Mouse (Mus musculus): ENCODE data around the gene Ccdc85a.
A peak's percentile ranks its signal among the peaks of the same experiment; 100 is the strongest.

Ccdc85a gene

GRCm38 (mm10) chr11:28583911-28584434 is at the start of gene Ccdc85a:
Gene Ccdc85a, minus strand, starts transcription at chr11:28584324.
- DNase-seq (ENCODE audit: extremely low spot score, low read depth, low spot score), result peak; percentile 12

- DNase-seq (ENCODE audit: extremely low spot score, low read depth, low spot score), result no peak
These were observed 49.5 kb upstream of the Ccdc85a start for GRCm38 (mm10) chr11:28633571-28634125.

- DNase-seq (ENCODE audit: extremely low spot score, low read depth, low spot score), result no peak
These were observed 49.0 kb upstream of the Ccdc85a start for GRCm38 (mm10) chr11:28633093-28633492.

GRCm38 (mm10) chr11:28630771-28631170 is 46.6 kb upstream of the Ccdc85a start:
- DNase-seq (ENCODE audit: extremely low spot score, low read depth, low spot score), result no peak

- no peak for DNase-seq (ENCODE audit: extremely low spot score, low read depth, low spot score)
These were observed 26.8 kb upstream of the Ccdc85a start for GRCm38 (mm10) chr11:28610781-28611491.

GRCm38 (mm10) chr11:28583138-28583910 is 800 bp downstream of the Ccdc85a start:
- DNase-seq (ENCODE audit: extremely low spot score, low read depth, low spot score), result no peak

- DNase-seq (ENCODE audit: extremely low spot score, low read depth, low spot score), result no peak
These were observed 1.9 kb downstream of the Ccdc85a start for GRCm38 (mm10) chr11:28582218-28582617.

GRCm38 (mm10) chr11:28572423-28572822 is 11.7 kb downstream of the Ccdc85a start:
- no peak for DNase-seq (ENCODE audit: extremely low spot score, low read depth, low spot score)

- DNase-seq (ENCODE audit: extremely low spot score, low read depth, low spot score), result no peak
These were observed 27.7 kb downstream of the Ccdc85a start for GRCm38 (mm10) chr11:28556420-28556819.

GRCm38 (mm10) chr11:28543429-28543828 is 40.7 kb downstream of the Ccdc85a start:
- DNase-seq (ENCODE audit: extremely low spot score, low read depth, low spot score), result no peak

GRCm38 (mm10) chr11:28541307-28541706 is 42.8 kb downstream of the Ccdc85a start:
- DNase-seq (ENCODE audit: extremely low spot score, low read depth, low spot score), result no peak

- no peak for DNase-seq (ENCODE audit: extremely low spot score, low read depth, low spot score)
These were observed 50.8 kb downstream of the Ccdc85a start for GRCm38 (mm10) chr11:28533286-28533685.

GRCm38 (mm10) chr11:28501190-28501589 is 82.9 kb downstream of the Ccdc85a start:
- DNase-seq (ENCODE audit: extremely low spot score, low read depth, low spot score), result no peak

- no peak for DNase-seq (ENCODE audit: extremely low spot score, low read depth, low spot score)
These were observed 87.1 kb downstream of the Ccdc85a start for GRCm38 (mm10) chr11:28497034-28497433.

- no peak for DNase-seq (ENCODE audit: extremely low spot score, low read depth, low spot score)
These were observed 90.8 kb downstream of the Ccdc85a start for GRCm38 (mm10) chr11:28493362-28493761.

- DNase-seq (ENCODE audit: extremely low spot score, low read depth, low spot score), result no peak
These were observed 92.8 kb downstream of the Ccdc85a start for GRCm38 (mm10) chr11:28491330-28491729.

GRCm38 (mm10) chr11:28484083-28484729 is 99.9 kb downstream of the Ccdc85a start:
- DNase-seq (ENCODE audit: extremely low spot score, low read depth, low spot score), result no peak

- no peak for DNase-seq (ENCODE audit: extremely low spot score, low read depth, low spot score)
These were observed 107.0 kb downstream of the Ccdc85a start for GRCm38 (mm10) chr11:28477088-28477487.

- DNase-seq (ENCODE audit: extremely low spot score, low read depth, low spot score), result no peak
These were observed 118.4 kb downstream of the Ccdc85a start for GRCm38 (mm10) chr11:28465726-28466125.

- no peak for DNase-seq (ENCODE audit: extremely low spot score, low read depth, low spot score)
These were observed 119.2 kb downstream of the Ccdc85a start for GRCm38 (mm10) chr11:28464926-28465325.

- DNase-seq (ENCODE audit: extremely low spot score, low read depth, low spot score), result no peak
These were observed 125.0 kb downstream of the Ccdc85a start for GRCm38 (mm10) chr11:28459165-28459564.

Measured in hindlimb bud, embryonic 11.5 days (tissue).